ENCODE assay signal across 9 mouse cellular contexts in the genomic region with DNA sequence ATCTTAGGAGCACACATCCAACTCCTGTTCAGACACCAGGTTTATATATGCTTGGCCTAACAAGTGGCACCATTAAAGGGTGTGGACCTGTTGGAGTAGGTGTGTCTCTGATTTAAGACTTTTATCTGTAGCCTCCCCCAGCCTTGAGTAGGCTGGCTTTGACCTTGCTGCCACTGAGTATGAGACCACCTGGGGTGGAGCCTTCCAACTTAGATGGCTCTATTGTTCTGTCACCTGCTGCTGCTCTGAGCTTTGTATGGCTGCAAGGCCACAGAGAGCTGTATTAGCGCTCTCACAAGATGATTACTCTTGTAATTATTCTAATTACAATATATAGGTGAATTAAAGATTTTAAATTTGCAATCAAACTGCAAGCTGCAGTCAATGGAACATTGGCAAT. TPM values are rescaled to one million over a fixed set of nuclear protein-coding genes. Genes with fewer than 3 reads are reported as not detected.
DNase-seq lines count a peak whose midpoint lies in the region; ATAC-seq and TF ChIP-seq lines count a peak whose summit lies in the region.
"Not testable (repeated sequence)": the region's sequence is repeated elsewhere in the genome, so short reads cannot be mapped to it uniquely, and the experiment has no call there.
"Had no signal": no experiment of that assay in that cellular context is flagged by ENCODE, and none has a peak within 500 bp of the region (broad histone marks: within the 10 kb centered on the region; RNA-seq: fewer than 3 reads in every experiment).

No protein-coding gene starts in this region.

- 0 out of 2 replicates have a peak, but pooled peaks have one; percentile 54 for TF ChIP-seq EP300 in ES-Bruce4 (IDR thresholded peaks at IDR 0.05; ENCODE audit: insufficient read depth, low read depth, low read length)

- H3K27me3 ChIP-seq in ES-Bruce4 (ENCODE audit: control insufficient read depth, insufficient read depth, low read length, poor library complexity, severe bottlenecking); kidney, postnatal 0 days (ENCODE audit: insufficient read depth, low read length); midbrain, embryonic 11.5 days (ENCODE audit: control insufficient read depth, insufficient read depth, low read length): not testable (repeated sequence)

- TF ChIP-seq CTCF in ES-Bruce4 (IDR thresholded peaks at IDR 0.05; ENCODE audit: low read depth, low read length); kidney, postnatal 0 days (IDR thresholded peaks at IDR 0.05; ENCODE audit: low read depth): not testable (repeated sequence)

- not testable (repeated sequence) for H3K4me1 ChIP-seq in ES-Bruce4 (ENCODE audit: control insufficient read depth, insufficient read depth, low read length); kidney, postnatal 0 days (replicated peaks; ENCODE audit: insufficient read depth, low read length); midbrain, embryonic 11.5 days (ENCODE audit: control insufficient read depth, insufficient read depth, low read length)
- peaks cover 6 to 11% of the 10 kb centered on the region in 2 experiments; a peak in 1 of 4 replicates for H3K4me1 ChIP-seq in ES-E14 (ENCODE audit: control insufficient read depth in 2 of 2, insufficient read depth in 2 of 2, low read length in 2 of 2, poor library complexity in 1 of 2)

- not testable (repeated sequence) for H3K9me3 ChIP-seq in ES-Bruce4 (replicated peaks; ENCODE audit: control insufficient read depth, insufficient read depth, low read length, poor library complexity, severe bottlenecking); ES-E14 (ENCODE audit: control insufficient read depth, insufficient read depth, low read depth, low read length); kidney, postnatal 0 days (replicated peaks; ENCODE audit: low read length); midbrain, embryonic 11.5 days (ENCODE audit: control insufficient read depth, low read length)

- H3K9ac ChIP-seq in ES-Bruce4 (ENCODE audit: low read depth, poor library complexity, severe bottlenecking); ES-E14 (ENCODE audit: insufficient read depth, low read depth, low read length, poor library complexity, severe bottlenecking); kidney, postnatal 0 days (ENCODE audit: low read depth, low read length); midbrain, embryonic 11.5 days (ENCODE audit: low read length): not testable (repeated sequence)

- H3K36me3 ChIP-seq in ES-Bruce4 (ENCODE audit: control insufficient read depth, insufficient read depth, low read length, poor library complexity, severe bottlenecking); ES-E14 (ENCODE audit: control insufficient read depth, insufficient read depth, low read length, poor library complexity, severe bottlenecking); kidney, postnatal 0 days (ENCODE audit: insufficient read depth, low read length); midbrain, embryonic 11.5 days (ENCODE audit: control insufficient read depth, insufficient read depth, low read length): not testable (repeated sequence)

- TF ChIP-seq POLR2A in ES-Bruce4 (IDR thresholded peaks at IDR 0.05; ENCODE audit: insufficient read depth, low read length), result not testable (repeated sequence)

- 87% methylated on average over 1 of the region's 1 CpGs for WGBS in kidney, postnatal 0 days
- WGBS in midbrain, embryonic 11.5 days, result 81% methylated on average over 1 of the region's 1 CpGs

- not testable (repeated sequence) for H3K4me2 ChIP-seq in kidney, postnatal 0 days (ENCODE audit: low read length); midbrain, embryonic 11.5 days

- H3K4me3 ChIP-seq in ES-Bruce4 (ENCODE audit: low read depth, low read length); ES-E14 (ENCODE audit: insufficient read depth in 1 of 2, low read depth in 1 of 2, low read length in 2 of 2, poor library complexity in 1 of 2, severe bottlenecking in 1 of 2); kidney, postnatal 0 days (replicated peaks; ENCODE audit: low read depth, low read length); midbrain, embryonic 11.5 days (ENCODE audit: low read depth, low read length): not testable (repeated sequence)

- DNase-seq in ES-CJ7 (ENCODE audit: low read depth, low spot score) (peak; percentile 74), ES-E14 (ENCODE audit: low read depth, low spot score) (peak; percentile 28), R1 (ENCODE audit: low read depth, low spot score) (peak; percentile 53), ZHBTc4 (ENCODE audit: low read depth, low spot score) (peak; percentile 69)
- DNase-seq in kidney, postnatal 0 days (ENCODE audit: low spot score), result not testable (repeated sequence)
- DNase-seq in midbrain, embryonic 11.5 days (ENCODE audit: low spot score, missing footprints), result peak; percentile 10

- in situ Hi-C loops in ES-E14 (cut with MboI; ENCODE audit: low sequenced_read_pairs in 2 of 2, unreplicated experiment in 2 of 2), result not testable (repeated sequence)

- ATAC-seq in kidney, postnatal 0 days (replicated peaks; ENCODE audit: low FRiP score, low read depth), result 0 out of 2 replicates have a peak, but pooled peaks have one; percentile 25
- not testable (repeated sequence) for ATAC-seq in midbrain, embryonic 11.5 days (ENCODE audit: low FRiP score)

- H3K27ac ChIP-seq in ES-Bruce4 (ENCODE audit: insufficient read depth, low read length); ES-E14 (ENCODE audit: insufficient read depth, low read depth, low read length, poor library complexity, severe bottlenecking); kidney, postnatal 0 days; midbrain, embryonic 11.5 days (ENCODE audit: low read depth, low read length): not testable (repeated sequence)

RNA-seq across cellular contexts. Expression of gene Mdfic, which starts 6.4 kb away (rescaled TPM):
- polyA plus RNA-seq in ES-Bruce4 (2011; ENCODE audit: insufficient read depth, insufficient read length, low read depth, missing spikeins), result 4.3 and 5.4 TPM in 2 replicates
- total RNA-seq in ES-E14 (2012; rRNA removed), result 4.2 and 8.1 TPM in 2 replicates
- polyA plus RNA-seq in kidney, postnatal 0 days (2015; fragmentation: Nextera tagmentation; extraction: Ambion mirVana), result 4.4 and 4.6 TPM in 2 replicates
- polyA plus RNA-seq in midbrain, embryonic 11.5 days (2014; fragmentation: Nextera tagmentation; extraction: Ambion mirVana), result 7.0 and 7.7 TPM in 2 replicates
- total RNA-seq: MEL had no signal
- polyA plus RNA-seq: G1E had no signal
